Mouse (Mus musculus): ENCODE data around the gene Gm5127. TPM values are rescaled to one million over a fixed set of nuclear protein-coding genes. Genes with fewer than 3 reads are reported as not detected.

The Gm5127 gene
- polyA plus RNA-seq, 1 experiment from 2014 or later: 1.1 TPM

- no peak for DNase-seq (ENCODE audit: low spot score)
- Histone ChIP-seq H3K36me3 (no peaks in the 10 kb centered on the region), H3K27ac (no peak overlapping the region), H3K4me1 (no peaks in the 10 kb centered on the region), H3K9me3 (replicated peaks) (no peaks in the 10 kb centered on the region), H3K27me3 (ENCODE audit: low read depth, poor library complexity, severe bottlenecking) (peaks cover 18% of the 10 kb centered on the region), H3K4me3 (no peak overlapping the region)
Observed at GRCm38 (mm10) chrX:106633543-106633942, 50.6 kb downstream of the Gm5127 start.

- no peak overlapping the region for H3K27ac ChIP-seq
- no peaks in the 10 kb centered on the region for H3K9me3 ChIP-seq (replicated peaks)
- no peaks in the 10 kb centered on the region for H3K4me1 ChIP-seq
- no peak for DNase-seq (ENCODE audit: low spot score)
- peaks cover 20% of the 10 kb centered on the region for H3K27me3 ChIP-seq (ENCODE audit: low read depth, poor library complexity, severe bottlenecking)
- no peak overlapping the region for H3K4me3 ChIP-seq
- no peaks in the 10 kb centered on the region for H3K36me3 ChIP-seq
- 88% methylated on average over 3 of the region's 3 CpGs for WGBS
Observed at GRCm38 (mm10) chrX:106634799-106635541, 52.0 kb downstream of the Gm5127 start.

DNA sequence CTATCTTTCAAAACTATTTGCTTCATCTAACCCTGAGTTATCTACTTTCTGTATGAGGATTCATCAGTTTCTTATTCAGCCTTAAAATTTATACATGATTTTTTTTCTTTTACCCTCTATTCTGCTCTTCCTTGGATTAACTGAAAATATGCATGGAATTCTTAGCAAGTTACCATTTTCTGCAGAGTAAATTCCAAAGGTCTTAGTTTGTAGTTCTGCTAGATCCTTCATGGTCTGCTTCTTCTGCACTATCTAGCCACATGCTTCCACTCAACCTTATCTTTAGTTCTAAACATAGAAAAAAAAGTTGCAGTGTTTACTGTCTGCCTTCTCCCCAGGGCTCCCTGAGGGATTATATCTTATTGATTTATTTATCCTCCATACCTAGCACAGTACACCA lies 79.1 kb downstream of the Gm5127 start:
- H3K4me3 ChIP-seq: no peak overlapping the region
- peaks cover 14% of the 10 kb centered on the region; the same call in 1 of the 2 replicates for H3K27me3 ChIP-seq (ENCODE audit: low read depth, poor library complexity, severe bottlenecking)
- H3K4me1 ChIP-seq: no peaks in the 10 kb centered on the region
- no peak overlapping the region for H3K27ac ChIP-seq
- no peak for DNase-seq (ENCODE audit: low spot score)
- no peaks in the 10 kb centered on the region for H3K36me3 ChIP-seq
- H3K9me3 ChIP-seq (replicated peaks): no peaks in the 10 kb centered on the region

DNA sequence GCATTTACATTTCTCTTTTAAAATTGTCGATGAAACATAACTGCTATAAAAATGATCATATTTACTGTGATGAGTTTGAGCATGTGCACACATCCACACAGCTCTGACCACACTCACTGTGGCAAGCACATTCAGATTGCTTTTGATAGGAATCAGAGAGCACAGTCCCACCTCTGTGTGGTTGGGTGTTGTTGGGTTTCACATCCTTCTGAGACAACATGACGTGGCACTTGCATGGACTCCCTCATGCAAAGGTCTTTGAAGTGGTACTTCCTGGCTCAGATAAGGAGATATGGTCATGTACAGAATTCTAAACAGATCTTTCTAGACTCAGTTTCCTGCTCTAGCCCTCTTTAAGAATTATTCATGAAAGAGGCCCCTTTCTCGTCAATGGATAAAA lies 121.6 kb downstream of the Gm5127 start:
- Histone ChIP-seq H3K9me3 (replicated peaks) (no peaks in the 10 kb centered on the region), H3K4me1 (no peaks in the 10 kb centered on the region), H3K27ac (no peak overlapping the region), H3K36me3 (no peaks in the 10 kb centered on the region), H3K27me3 (ENCODE audit: low read depth, poor library complexity, severe bottlenecking) (peaks cover 12% of the 10 kb centered on the region; the same call in 1 of the 2 replicates), H3K4me3 (no peak overlapping the region)
- WGBS: 89% methylated on average over 3 of the region's 3 CpGs
- DNase-seq (ENCODE audit: low spot score): no peak

DNA sequence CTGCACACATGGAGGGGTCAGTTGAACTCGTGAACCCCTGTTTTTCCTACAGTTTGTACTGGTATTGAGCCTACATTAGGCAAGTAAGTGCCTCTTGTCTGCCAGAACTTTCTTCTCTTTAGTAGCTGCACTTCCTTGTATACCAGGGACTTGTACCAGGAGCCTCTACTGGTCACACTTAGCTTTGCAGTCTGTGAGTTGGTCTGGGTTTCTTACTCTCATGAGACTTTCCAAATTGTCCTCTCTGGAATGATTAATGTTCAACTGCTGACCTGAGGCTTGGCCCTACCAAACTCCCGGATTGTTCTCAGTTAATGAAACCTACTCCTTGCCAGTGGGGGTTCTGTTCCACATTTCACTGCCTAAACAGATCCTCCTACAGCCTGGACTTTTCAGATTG lies 134.2 kb downstream of the Gm5127 start:
- Histone ChIP-seq H3K4me3 (no peak overlapping the region), H3K4me1 (no peaks in the 10 kb centered on the region), H3K36me3 (no peaks in the 10 kb centered on the region), H3K27ac (no peak overlapping the region), H3K9me3 (replicated peaks) (no peaks in the 10 kb centered on the region), H3K27me3 (ENCODE audit: low read depth, poor library complexity, severe bottlenecking) (peaks cover 4% of the 10 kb centered on the region; the same call in 1 of the 2 replicates)
- peak; percentile 29 for DNase-seq (ENCODE audit: low spot score)
- WGBS: 20% methylated on average over 2 of the region's 2 CpGs

GRCm38 (mm10) chrX:106742241-106742640 lies 159.3 kb downstream of the Gm5127 start:
- no peak for DNase-seq (ENCODE audit: low spot score)
- Histone ChIP-seq H3K27me3 (ENCODE audit: low read depth, poor library complexity, severe bottlenecking) (peaks cover 4% of the 10 kb centered on the region; the same call in 1 of the 2 replicates), H3K4me1 (no peaks in the 10 kb centered on the region), H3K36me3 (no peaks in the 10 kb centered on the region), H3K4me3 (no peak overlapping the region), H3K27ac (no peak overlapping the region), H3K9me3 (replicated peaks) (no peaks in the 10 kb centered on the region)

DNA sequence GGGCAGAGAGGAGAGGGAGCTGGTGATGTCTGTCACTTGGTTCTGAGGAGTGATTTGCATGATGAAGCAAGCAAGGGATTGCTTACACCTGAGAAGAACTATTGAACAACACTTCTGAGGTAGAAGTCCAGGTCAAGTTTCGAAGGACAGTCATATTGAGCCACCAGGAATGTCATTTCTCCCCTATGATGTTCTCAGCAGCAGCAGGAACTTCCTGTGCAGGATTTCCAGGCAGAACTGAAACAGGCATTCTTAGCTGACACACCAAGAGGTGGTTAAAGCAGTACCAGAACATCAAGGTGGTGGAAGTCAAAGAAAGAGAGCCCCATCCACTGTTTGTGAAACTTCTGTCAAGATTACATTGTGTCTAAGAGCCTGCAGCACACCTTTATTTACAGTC lies 172.3 kb downstream of the Gm5127 start:
- Histone ChIP-seq H3K4me3 (no peak overlapping the region), H3K36me3 (no peaks in the 10 kb centered on the region), H3K27ac (no peak overlapping the region), H3K9me3 (replicated peaks) (no peaks in the 10 kb centered on the region), H3K27me3 (ENCODE audit: low read depth, poor library complexity, severe bottlenecking) (peaks cover 4% of the 10 kb centered on the region; the same call in 1 of the 2 replicates), H3K4me1 (no peaks in the 10 kb centered on the region)
- 87% methylated on average over 1 of the region's 1 CpGs for WGBS
- no peak for DNase-seq (ENCODE audit: low spot score)

Small RNAs within 50 kb of the gene (microRNA-seq; reads per million reads assigned to microRNA genes)
- gene Gm22102: not detected

Other genes starting within 250 kb of the Gm5127 start
- gene Fndc3c1, start 97.8 kb upstream of the Gm5127 start, polyA plus RNA-seq (2016; fragmentation: Nextera tagmentation; extraction: Ambion mirVana): 127 and 146 TPM in 2 replicates
- 2.3 and 3.4 TPM in 2 replicates for gene Cysltr1, start 20.5 kb downstream of the Gm5127 start, polyA plus RNA-seq (2016; fragmentation: Nextera tagmentation; extraction: Ambion mirVana)